Mouse (Mus musculus): Measurements from ENCODE around the gene Olfr566. TPM values are rescaled to one million over a fixed set of nuclear protein-coding genes. Genes with fewer than 3 reads are reported as not detected.

The Olfr566 gene
- polyA plus RNA-seq (2012; fragmentation: generic; extraction: Trizol) = not detected

GRCm38 (mm10) chr7:102858665-102859064 lies at the start of gene Olfr566:
TSS of gene Olfr566 (minus strand) at chr7:102858765.

GRCm38 (mm10) chr7:102890782-102891181 lies 32.2 kb upstream of the Olfr566 start, which contains the start of gene Olfr569:
TSS of gene Olfr569 (minus strand) at chr7:102890882.

GRCm38 (mm10) chr7:102876822-102877221 lies 18.3 kb upstream of the Olfr566 start, which contains the start of gene Olfr568:
TSS of gene Olfr568 (plus strand) at chr7:102877122.

Other genes starting within 250 kb of the Olfr566 start
- gene Olfr553, start 240.5 kb downstream of the Olfr566 start, polyA plus RNA-seq (2012; fragmentation: generic; extraction: Trizol) = not detected
- gene Olfr554, start 220.3 kb downstream of the Olfr566 start, polyA plus RNA-seq (2012; fragmentation: generic; extraction: Trizol) = not detected
- gene Olfr555, start 199.9 kb downstream of the Olfr566 start, polyA plus RNA-seq (2012; fragmentation: generic; extraction: Trizol) = not detected
- not detected for gene Olfr556, start 193.9 kb downstream of the Olfr566 start, polyA plus RNA-seq (2012; fragmentation: generic; extraction: Trizol)
- gene Trim68, start 171.4 kb downstream of the Olfr566 start, polyA plus RNA-seq (2012; fragmentation: generic; extraction: Trizol) = 1 to 10 TPM in 1 of 2 experiments, under 1 TPM in 1; 0.36 to 3.6 TPM
- gene Olfr557, start 162.9 kb downstream of the Olfr566 start, polyA plus RNA-seq (2012; fragmentation: generic; extraction: Trizol) = not detected
- not detected for gene Olfr558, start 156.6 kb downstream of the Olfr566 start, polyA plus RNA-seq (2012; fragmentation: generic; extraction: Trizol)
- gene Olfr33, start 139.7 kb downstream of the Olfr566 start, polyA plus RNA-seq (2012; fragmentation: generic; extraction: Trizol) = not detected
- gene Olfr559, start 131.3 kb downstream of the Olfr566 start, polyA plus RNA-seq (2012; fragmentation: generic; extraction: Trizol) = not detected
- not detected for gene Olfr560, start 99.4 kb downstream of the Olfr566 start, polyA plus RNA-seq (2012; fragmentation: generic; extraction: Trizol)
- gene Olfr78, start 99.3 kb downstream of the Olfr566 start, polyA plus RNA-seq (2012; fragmentation: generic; extraction: Trizol) = not detected
- not detected for gene Olfr561, start 87.5 kb downstream of the Olfr566 start, polyA plus RNA-seq (2012; fragmentation: generic; extraction: Trizol)
- not detected for gene Olfr564, start 55.3 kb downstream of the Olfr566 start, polyA plus RNA-seq (2012; fragmentation: generic; extraction: Trizol)
- not detected for gene Olfr568, start 18.4 kb upstream of the Olfr566 start, polyA plus RNA-seq (2012; fragmentation: generic; extraction: Trizol)
- not detected for gene Olfr569, start 32.1 kb upstream of the Olfr566 start, polyA plus RNA-seq (2012; fragmentation: generic; extraction: Trizol)
- gene Olfr570, start 35.8 kb upstream of the Olfr566 start, polyA plus RNA-seq (2012; fragmentation: generic; extraction: Trizol) = not detected
- not detected for gene Olfr571, start 58.8 kb upstream of the Olfr566 start, polyA plus RNA-seq (2012; fragmentation: generic; extraction: Trizol)
- not detected for gene Olfr572, start 65.6 kb upstream of the Olfr566 start, polyA plus RNA-seq (2012; fragmentation: generic; extraction: Trizol)
- not detected for gene Olfr573-ps1, start 83.8 kb upstream of the Olfr566 start, polyA plus RNA-seq (2012; fragmentation: generic; extraction: Trizol)
- gene Olfr574, start 89.7 kb upstream of the Olfr566 start, polyA plus RNA-seq (2012; fragmentation: generic; extraction: Trizol) = not detected
- not detected for gene Olfr575, start 100.0 kb upstream of the Olfr566 start, polyA plus RNA-seq (2012; fragmentation: generic; extraction: Trizol)
- gene Olfr576, start 103.9 kb upstream of the Olfr566 start, polyA plus RNA-seq (2012; fragmentation: generic; extraction: Trizol) = not detected
- not detected for gene Olfr577, start 117.2 kb upstream of the Olfr566 start, polyA plus RNA-seq (2012; fragmentation: generic; extraction: Trizol)
- gene Olfr578, start 130.6 kb upstream of the Olfr566 start, polyA plus RNA-seq (2012; fragmentation: generic; extraction: Trizol) = not detected
- not detected for gene Olfr582, start 179.3 kb upstream of the Olfr566 start, polyA plus RNA-seq (2012; fragmentation: generic; extraction: Trizol)
- not detected for gene Olfr583, start 192.5 kb upstream of the Olfr566 start, polyA plus RNA-seq (2012; fragmentation: generic; extraction: Trizol)
- gene Olfr584, start 223.1 kb upstream of the Olfr566 start, polyA plus RNA-seq (2012; fragmentation: generic; extraction: Trizol) = not detected
- gene Olfr585, start 239.0 kb upstream of the Olfr566 start, polyA plus RNA-seq (2012; fragmentation: generic; extraction: Trizol) = not detected

Data from C3H10T1/2 (cell line).